Mouse (Mus musculus) forebrain, postnatal 0 days (tissue): ENCODE results near the gene Cux1. TPM values are rescaled to one million over a fixed set of nuclear protein-coding genes. Genes with fewer than 3 reads are reported as not detected.

Experiments used
- ATAC-seq: fragments of 200-750 bp; cut with Nextera tagmentation; 2 replicates; pipeline ENCODE4 v1.8.0; 2017; ENCODE audit warnings: mild to moderate bottlenecking, moderate library complexity
- DNase-seq: peaks from one replicate; pipeline ENCODE4 v3.0.0-alpha.2; 2015
- H3K27ac ChIP-seq: fragments of 300-500 bp; sonication (generic); 2 replicates; pipeline ENCODE4 v1.5.1; 2014; ENCODE audit warnings: low read depth, mild to moderate bottlenecking, antibody characterized with exemption, low read length, moderate library complexity, mixed read lengths
- H3K27me3 ChIP-seq: fragments of 300-500 bp; sonication (generic); 2 replicates; pipeline ENCODE4 v1.6.1; 2014; ENCODE audit warnings: mild to moderate bottlenecking, low read length, mixed read lengths; ENCODE audit not compliant: insufficient read depth
- H3K36me3 ChIP-seq: fragments of 300-500 bp; sonication (generic); 2 replicates; pipeline ENCODE4 v1.6.1; 2014; ENCODE audit warnings: mild to moderate bottlenecking, moderate library complexity; ENCODE audit not compliant: insufficient read depth
- H3K4me1 ChIP-seq: fragments of 300-500 bp; sonication (generic); 2 replicates; pipeline ENCODE4 v1.6.1; 2014; ENCODE audit warnings: antibody characterized with exemption; ENCODE audit not compliant: insufficient read depth
- H3K4me2 ChIP-seq: fragments of 300-500 bp; sonication (generic); 2 replicates; pipeline ENCODE4 v1.6.1; 2014; ENCODE audit warnings: low read depth, mild to moderate bottlenecking, moderate library complexity
- H3K4me3 ChIP-seq: fragments of 300-500 bp; sonication (generic); 2 replicates; pipeline ENCODE4 v1.5.1; 2014; ENCODE audit warnings: low read depth, low read length, mixed read lengths
- H3K9ac ChIP-seq: fragments of 300-500 bp; sonication (generic); 2 replicates; pipeline ENCODE4 v1.6.1; 2014; ENCODE audit warnings: mild to moderate bottlenecking
- H3K9me3 ChIP-seq: fragments of 300-500 bp; sonication (generic); 2 replicates; pipeline ENCODE4 v1.6.1; 2016; ENCODE audit warnings: low read length
- CTCF ChIP-seq: sonication (generic); IDR thresholded peaks from 2 replicates; pipeline ENCODE4 v1.5.1; 2016; ENCODE audit warnings: antibody characterized with exemption, control low read depth, low read depth
- WGBS: fragments of 180-500 bp; shearing (Covaris S2); extraction: QIAGEN DNeasy Blood & Tissue Kit; methylation state at CpG from one replicate; pipeline ENCODE4 v1.1.7; 2014; 5-methylcytosine and 5-hydroxymethylcytosine counted together
- polyA plus RNA-seq: library from polyadenylated mRNA; unstranded; fragments of >200 nt; fragmentation: Nextera tagmentation; extraction: Ambion mirVana; gene quantifications from 2 replicates; pipeline ENCODE4 v1.2.1, GENCODE M21; 2015
- total RNA-seq: library from RNA; depleted of rRNA; stranded (reverse); fragments of >200 nt; gene quantifications from 2 replicates; pipeline ENCODE4 v1.2.3, GENCODE M21; 2014

Gene Cux1
- total and polyA plus RNA-seq, 2 experiments from 2014 or later, result 86.0 to 141 TPM

DNA sequence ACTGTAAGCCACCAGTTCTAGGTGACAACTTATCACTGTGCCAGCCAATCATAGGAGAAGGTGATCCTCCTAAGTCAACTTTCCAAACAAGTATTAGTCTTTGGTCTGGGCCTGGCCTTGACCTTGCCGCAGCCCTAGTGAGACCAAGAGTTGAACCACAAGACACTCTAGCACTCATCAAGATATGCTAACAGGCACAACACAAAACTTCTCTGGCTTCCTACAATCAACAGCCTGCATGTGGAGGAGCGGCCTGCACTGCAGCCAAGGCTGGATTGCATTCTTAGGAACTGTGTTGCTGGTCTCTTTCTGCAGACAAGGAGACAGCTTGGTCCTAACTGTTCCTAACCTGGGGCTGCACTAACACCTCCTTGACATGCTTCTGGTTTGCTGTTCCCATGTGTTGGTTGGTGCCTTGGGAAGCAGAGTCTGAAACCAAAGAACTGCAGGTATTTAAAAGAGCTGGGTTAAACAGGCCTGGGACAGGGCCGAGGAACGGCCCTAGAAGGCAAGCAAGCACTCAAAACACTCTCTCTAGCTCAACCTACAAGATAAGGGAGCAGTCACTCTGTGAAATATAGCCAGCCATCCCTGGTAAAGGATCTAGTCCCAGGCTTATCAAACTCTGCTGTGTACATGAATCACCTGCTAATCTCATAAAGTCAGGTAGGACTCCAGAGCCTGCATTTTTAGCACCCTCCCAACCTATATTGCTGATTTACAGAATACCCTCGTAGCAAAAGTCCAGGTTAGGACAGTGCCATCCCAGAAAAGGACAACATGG is 27.0 kb downstream of the Cux1 start:
- no peak overlapping the region for H3K4me2 ChIP-seq
- no peak for ATAC-seq
- no peak overlapping the region for H3K9ac ChIP-seq
- no peak for DNase-seq
- no peaks in the 10 kb centered on the region for H3K9me3 ChIP-seq
- WGBS, result 92% methylated on average over 5 of the region's 5 CpGs
- TF ChIP-seq CTCF, result no peak
- H3K27ac ChIP-seq, result no peak overlapping the region
- no peaks in the 10 kb centered on the region for H3K4me1 ChIP-seq
- no peaks in the 10 kb centered on the region for H3K36me3 ChIP-seq
- no peaks in the 10 kb centered on the region for H3K27me3 ChIP-seq
- no peak overlapping the region for H3K4me3 ChIP-seq

DNA sequence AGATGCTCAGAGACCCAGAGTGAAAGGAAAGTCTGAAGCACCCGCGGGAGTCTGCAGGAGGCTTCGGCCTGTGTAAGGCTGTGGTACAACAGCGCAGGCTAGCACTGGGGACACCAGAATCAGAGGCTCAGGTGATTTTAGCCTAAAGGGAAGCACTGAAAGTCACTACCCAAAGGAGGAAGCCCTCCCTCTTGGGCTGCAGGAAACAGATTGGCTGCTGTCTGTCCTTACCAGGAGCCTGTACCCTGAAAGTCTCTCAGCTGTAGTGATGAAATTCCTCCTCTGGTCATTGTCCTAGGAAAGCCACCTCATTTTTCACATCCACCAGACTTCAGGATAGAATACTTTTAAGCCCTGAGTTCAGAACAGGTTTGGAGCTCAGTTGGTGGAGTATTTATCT is 30.5 kb downstream of the Cux1 start:
- H3K9me3 ChIP-seq, result no peaks in the 10 kb centered on the region
- WGBS, result 75% methylated on average over 4 of the region's 4 CpGs
- H3K4me1 ChIP-seq, result no peaks in the 10 kb centered on the region
- H3K4me3 ChIP-seq, result no peak overlapping the region
- H3K4me2 ChIP-seq, result no peak overlapping the region
- no peaks in the 10 kb centered on the region for H3K36me3 ChIP-seq
- TF ChIP-seq CTCF, result no peak
- DNase-seq, result no peak
- no peak overlapping the region for H3K9ac ChIP-seq
- no peak overlapping the region for H3K27ac ChIP-seq
- no peak for ATAC-seq
- no peaks in the 10 kb centered on the region for H3K27me3 ChIP-seq

DNA sequence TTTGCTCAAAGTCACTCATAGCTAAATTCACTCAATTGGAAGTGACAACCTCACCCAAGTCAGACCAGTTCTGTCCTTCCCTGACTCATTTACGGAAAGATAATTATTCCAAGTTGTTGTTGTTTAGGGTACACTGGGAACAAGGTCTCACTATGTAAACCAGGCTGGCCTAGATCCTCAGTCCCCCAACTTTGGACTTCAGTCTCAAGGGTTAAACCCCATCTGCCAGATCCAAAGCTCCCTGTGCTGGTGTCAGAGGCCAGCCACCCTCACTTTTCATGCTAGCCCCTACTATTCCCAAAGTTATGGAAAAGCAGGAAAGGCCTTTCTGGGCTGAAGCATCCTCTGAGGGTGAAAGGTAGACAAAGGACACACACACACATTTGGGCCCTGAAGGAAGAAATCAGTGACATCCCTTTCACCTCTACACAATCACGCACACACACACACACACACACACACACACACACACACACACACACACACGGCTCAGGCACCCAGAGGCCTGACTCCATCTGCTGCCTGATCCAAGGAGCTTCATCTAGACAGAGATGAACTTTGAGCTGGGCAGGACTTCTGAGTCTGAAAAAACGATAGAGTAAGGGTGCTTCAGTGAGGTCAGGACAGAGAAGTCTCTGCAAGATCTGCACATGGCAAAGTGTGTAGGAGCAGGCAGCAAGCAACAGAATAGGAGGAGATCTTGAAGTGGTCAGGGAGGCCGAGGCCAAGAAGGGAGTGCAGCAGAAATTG is 31.1 kb downstream of the Cux1 start:
- Histone ChIP-seq H3K4me1 (no peaks in the 10 kb centered on the region), H3K36me3 (no peaks in the 10 kb centered on the region), H3K4me2 (no peak overlapping the region), H3K4me3 (no peak overlapping the region), H3K27me3 (no peaks in the 10 kb centered on the region), H3K27ac (no peak overlapping the region), H3K9me3 (no peaks in the 10 kb centered on the region), H3K9ac (no peak overlapping the region)
- no peak for DNase-seq
- ATAC-seq, result no peak
- 74% methylated on average over 5 of the region's 5 CpGs for WGBS
- no peak for TF ChIP-seq CTCF

DNA sequence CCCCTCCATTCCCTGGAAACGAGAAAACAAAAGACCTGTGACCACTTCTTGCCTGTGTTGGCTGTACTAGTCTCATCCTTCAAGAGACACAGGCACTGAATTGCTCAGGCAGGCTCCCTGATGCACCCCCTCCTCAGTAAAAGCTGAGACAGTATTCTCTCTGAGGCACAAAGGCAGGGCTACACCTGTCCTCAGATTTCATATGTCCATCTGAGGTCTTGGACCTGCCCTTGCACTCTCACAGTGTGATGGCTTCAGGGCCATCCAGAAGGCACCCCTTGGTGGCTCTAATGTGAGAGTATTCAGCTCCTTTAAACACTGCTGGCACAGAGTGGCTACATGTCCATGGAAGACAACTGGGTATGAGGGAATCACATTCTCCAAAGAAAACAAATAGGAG is 32.1 kb downstream of the Cux1 start:
- no peak overlapping the region for H3K4me3 ChIP-seq
- 60% methylated on average over 1 of the region's 1 CpGs for WGBS
- H3K27me3 ChIP-seq, result no peaks in the 10 kb centered on the region
- no peak for TF ChIP-seq CTCF
- no peaks in the 10 kb centered on the region for H3K4me1 ChIP-seq
- H3K27ac ChIP-seq, result no peak overlapping the region
- H3K4me2 ChIP-seq, result no peak overlapping the region
- H3K9me3 ChIP-seq, result no peaks in the 10 kb centered on the region
- ATAC-seq, result no peak
- no peak overlapping the region for H3K9ac ChIP-seq
- no peaks in the 10 kb centered on the region for H3K36me3 ChIP-seq
- DNase-seq, result no peak

DNA sequence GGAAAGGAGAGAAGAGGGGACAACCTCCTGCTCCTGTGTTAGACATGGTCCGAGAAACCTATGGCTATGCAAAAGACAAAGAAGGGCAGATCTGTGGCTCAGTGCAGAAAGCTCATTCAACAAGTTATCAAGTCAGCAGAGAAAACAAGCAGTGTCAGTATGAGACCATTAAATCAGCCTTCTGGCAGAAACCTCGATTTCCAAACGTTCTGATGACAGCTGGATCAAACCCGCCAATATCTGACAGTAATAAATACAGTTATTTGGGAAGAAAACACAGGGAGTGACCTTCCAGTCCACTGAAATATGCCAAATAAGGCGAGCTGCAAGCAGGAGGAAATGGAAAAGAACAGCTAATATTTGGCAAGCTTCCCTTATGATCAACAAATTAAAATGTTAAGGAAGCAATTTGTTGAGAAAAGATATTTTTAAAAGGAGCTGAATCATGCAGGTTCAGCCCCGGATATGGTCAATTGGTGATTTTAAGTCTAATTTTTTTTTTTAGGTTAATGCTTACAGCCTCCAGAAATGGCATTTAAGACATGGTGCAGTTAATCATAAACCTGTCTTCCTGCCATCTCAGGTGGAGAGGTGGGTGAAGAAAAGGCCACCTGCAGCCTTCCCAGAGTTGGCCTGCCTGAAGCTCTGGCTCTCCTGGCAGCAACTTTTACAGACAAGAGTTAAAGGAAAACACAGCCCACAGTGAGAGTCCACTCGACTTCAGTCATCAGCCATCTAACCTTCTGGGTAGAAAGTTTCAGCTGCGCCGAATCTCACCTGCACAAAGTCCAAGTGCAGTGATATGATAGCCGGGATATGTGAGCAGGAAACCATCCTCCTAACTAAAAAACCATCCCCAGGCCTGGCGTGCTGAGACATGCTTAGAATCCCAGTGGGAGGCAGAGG is 33.7 kb downstream of the Cux1 start:
- no peak overlapping the region for H3K4me3 ChIP-seq
- no peaks in the 10 kb centered on the region for H3K36me3 ChIP-seq
- ATAC-seq, result no peak
- H3K4me2 ChIP-seq, result no peak overlapping the region
- WGBS, result 82% methylated on average over 11 of the region's 11 CpGs
- no peaks in the 10 kb centered on the region for H3K9me3 ChIP-seq
- H3K27me3 ChIP-seq, result no peaks in the 10 kb centered on the region
- no peak overlapping the region for H3K9ac ChIP-seq
- H3K4me1 ChIP-seq, result no peaks in the 10 kb centered on the region
- no peak overlapping the region for H3K27ac ChIP-seq
- no peak for DNase-seq
- TF ChIP-seq CTCF, result no peak

DNA sequence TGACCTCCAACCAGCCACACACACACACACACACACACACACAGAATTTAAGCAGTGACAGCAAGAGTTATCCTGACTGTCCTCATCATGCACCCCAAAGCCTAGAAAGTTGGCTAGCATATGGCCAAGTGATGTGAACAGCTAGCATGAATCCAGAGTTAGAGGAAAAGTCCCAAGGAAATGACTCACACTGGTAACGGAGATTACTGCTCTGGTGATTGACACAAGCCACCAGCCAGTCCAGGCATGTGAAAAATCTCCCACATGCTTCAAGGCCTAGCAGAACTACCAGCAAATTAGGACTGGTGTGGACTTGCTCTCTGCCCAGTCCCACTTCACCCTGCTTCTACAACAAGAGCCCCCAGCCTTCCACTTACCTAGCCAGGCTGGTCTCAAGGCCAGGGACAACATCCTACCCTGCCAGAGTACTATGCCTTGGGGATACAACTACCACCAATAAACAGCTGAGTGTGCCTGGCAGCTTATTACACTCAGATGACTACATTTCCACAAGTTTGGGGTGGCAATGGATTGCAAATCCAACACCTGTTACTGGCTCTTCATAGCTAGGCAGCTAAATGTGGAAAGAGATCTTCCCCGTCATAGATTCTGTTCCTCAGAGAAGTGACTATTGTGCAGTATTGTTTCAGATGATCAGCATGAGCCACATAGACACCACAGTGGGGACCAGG is 35.5 kb downstream of the Cux1 start:
- no peak for TF ChIP-seq CTCF
- ATAC-seq, result no peak
- Histone ChIP-seq H3K4me3 (no peak overlapping the region), H3K36me3 (no peaks in the 10 kb centered on the region), H3K4me1 (no peaks in the 10 kb centered on the region), H3K9me3 (no peaks in the 10 kb centered on the region), H3K4me2 (no peak overlapping the region), H3K27ac (no peak overlapping the region), H3K9ac (no peak overlapping the region), H3K27me3 (no peaks in the 10 kb centered on the region)
- 70% methylated on average over 2 of the region's 2 CpGs for WGBS
- no peak for DNase-seq
